Mouse (Mus musculus): ENCODE measurements around the gene Nell1. TPM values are rescaled to one million over a fixed set of nuclear protein-coding genes. Genes with fewer than 3 reads are reported as not detected.

Nell1 gene
- polyA plus RNA-seq, 1 experiment from 2014 or later: 0.61 TPM

DNA sequence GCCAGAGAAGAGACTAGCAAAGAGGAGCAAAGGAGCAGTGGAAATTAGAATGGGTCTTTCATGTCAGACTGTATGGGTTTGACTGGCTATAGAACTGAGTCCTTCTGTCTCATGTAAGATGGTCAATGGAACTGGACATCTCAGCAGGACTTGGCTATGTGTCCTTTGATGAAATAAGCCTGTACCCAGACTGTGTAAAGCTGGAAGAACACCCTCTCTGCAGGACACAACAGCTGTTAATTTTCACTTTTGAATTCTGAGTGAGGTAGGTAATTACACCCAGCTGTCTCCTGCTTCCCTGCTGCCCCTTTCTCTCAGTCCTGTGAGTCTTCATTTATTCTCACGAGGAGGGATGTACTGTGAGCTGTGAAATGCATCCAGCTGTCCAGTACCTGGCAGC, 895.5 kb downstream of the Nell1 start:
- Histone ChIP-seq H3K27ac (replicated peaks in 1 of 2; ENCODE audit: control insufficient read depth in 1 of 2, insufficient read depth in 1 of 2, low read depth in 2 of 2, low read length in 2 of 2) (no peak overlapping the region), H3K9me3 (ENCODE audit: control insufficient read depth, low read length) (no peaks in the 10 kb centered on the region), H3K36me3 (ENCODE audit: control insufficient read depth, insufficient read depth, low read length) (no peaks in the 10 kb centered on the region), H3K9ac (ENCODE audit: low read length) (no peak overlapping the region), H3K27me3 (ENCODE audit: control insufficient read depth, insufficient read depth, low read length) (no peaks in the 10 kb centered on the region), H3K4me1 (ENCODE audit: control insufficient read depth in 2 of 2, insufficient read depth in 2 of 2, low read length in 2 of 2) (no peaks in the 10 kb centered on the region), H3K4me2 (ENCODE audit: low read length) (no peak overlapping the region), H3K4me3 (ENCODE audit: control insufficient read depth in 1 of 2, insufficient read depth in 1 of 2, low read depth in 1 of 2, low read length in 2 of 2) (no peak overlapping the region)
- 46% methylated on average over 1 of the region's 1 CpGs for WGBS
- no peak for ATAC-seq (ENCODE audit: insufficient number of reproducible peaks, insufficient read depth, low FRiP score, low read depth)

GRCm38 (mm10) chr7:50887625-50888024, 913.0 kb downstream of the Nell1 start:
- Histone ChIP-seq H3K9ac (ENCODE audit: low read length) (no peak overlapping the region), H3K4me1 (ENCODE audit: control insufficient read depth in 2 of 2, insufficient read depth in 2 of 2, low read length in 2 of 2) (no peaks in the 10 kb centered on the region), H3K9me3 (ENCODE audit: control insufficient read depth, low read length) (no peaks in the 10 kb centered on the region), H3K27me3 (ENCODE audit: control insufficient read depth, insufficient read depth, low read length) (no peaks in the 10 kb centered on the region), H3K36me3 (ENCODE audit: control insufficient read depth, insufficient read depth, low read length) (no peaks in the 10 kb centered on the region), H3K27ac (replicated peaks in 1 of 2; ENCODE audit: control insufficient read depth in 1 of 2, insufficient read depth in 1 of 2, low read depth in 2 of 2, low read length in 2 of 2) (no peak overlapping the region), H3K4me3 (ENCODE audit: control insufficient read depth in 1 of 2, insufficient read depth in 1 of 2, low read depth in 1 of 2, low read length in 2 of 2) (no peak overlapping the region), H3K4me2 (ENCODE audit: low read length) (no peak overlapping the region)
- WGBS: 74% methylated on average over 3 of the region's 3 CpGs
- no peak for ATAC-seq (ENCODE audit: insufficient number of reproducible peaks, insufficient read depth, low FRiP score, low read depth)

- Histone ChIP-seq H3K27me3 (ENCODE audit: control insufficient read depth, insufficient read depth, low read length) (no peaks in the 10 kb centered on the region), H3K9ac (ENCODE audit: low read length) (no peak overlapping the region), H3K4me2 (ENCODE audit: low read length) (no peak overlapping the region), H3K4me3 (ENCODE audit: control insufficient read depth in 1 of 2, insufficient read depth in 1 of 2, low read depth in 1 of 2, low read length in 2 of 2) (no peak overlapping the region), H3K36me3 (ENCODE audit: control insufficient read depth, insufficient read depth, low read length) (no peaks in the 10 kb centered on the region), H3K27ac (replicated peaks in 1 of 2; ENCODE audit: control insufficient read depth in 1 of 2, insufficient read depth in 1 of 2, low read depth in 2 of 2, low read length in 2 of 2) (no peak overlapping the region), H3K9me3 (ENCODE audit: control insufficient read depth, low read length) (no peaks in the 10 kb centered on the region), H3K4me1 (ENCODE audit: control insufficient read depth in 2 of 2, insufficient read depth in 2 of 2, low read length in 2 of 2) (no peaks in the 10 kb centered on the region)
- no peak for ATAC-seq (ENCODE audit: insufficient number of reproducible peaks, insufficient read depth, low FRiP score, low read depth)
- WGBS: 49% methylated on average over 6 of the region's 6 CpGs
Observed at GRCm38 (mm10) chr7:50899541-50900088, 925.0 kb downstream of the Nell1 start.

Other genes starting within 250 kb of the Nell1 start
- gene Htatip2, start 215.7 kb upstream of the Nell1 start, polyA plus RNA-seq (2014; fragmentation: Nextera tagmentation; extraction: Ambion mirVana): 14.9 TPM in 2 replicates
- gene Prmt3, start 196.5 kb upstream of the Nell1 start, polyA plus RNA-seq (2014; fragmentation: Nextera tagmentation; extraction: Ambion mirVana): 45.7 and 48.4 TPM in 2 replicates
- gene Slc6a5, start 64.7 kb upstream of the Nell1 start, polyA plus RNA-seq (2014; fragmentation: Nextera tagmentation; extraction: Ambion mirVana): not detected in 2 replicates

Measured in heart, embryonic 14.5 days (tissue).